Mouse (Mus musculus) embryonic facial prominence, embryonic 14.5 days (tissue): ENCODE results near the gene Pithd1. TPM values are rescaled to one million over a fixed set of nuclear protein-coding genes. Genes with fewer than 3 reads are reported as not detected.
"Not testable (repeated sequence)": the region's sequence is repeated elsewhere in the genome, so short reads cannot be mapped to it uniquely, and the experiment has no call there.

Source experiments
- ATAC-seq: fragments of 200-750 bp; cut with Nextera tagmentation; 2 replicates; pipeline ENCODE4 v1.8.0; 2017; ENCODE audit warnings: low read depth, moderate number of reproducible peaks, moderate TSS enrichment
- DNase-seq: peaks from one replicate; pipeline ENCODE4 v3.0.0-alpha.2; 2015; ENCODE audit warnings: low spot score
- H3K27ac ChIP-seq: fragments of 300-500 bp; sonication (generic); replicated peaks from 2 replicates; pipeline ENCODE4 v1.5.1; 2014; ENCODE audit warnings: low read depth, mild to moderate bottlenecking, low read length, moderate library complexity
- H3K27me3 ChIP-seq: fragments of 300-500 bp; sonication (generic); replicated peaks from 2 replicates; pipeline ENCODE4 v1.6.1; 2014; ENCODE audit warnings: low read length; ENCODE audit not compliant: control insufficient read depth, insufficient read depth
- H3K36me3 ChIP-seq: fragments of 300-500 bp; sonication (generic); 2 replicates; pipeline ENCODE4 v1.6.1; 2014; ENCODE audit warnings: low read length, mixed read lengths; ENCODE audit not compliant: control insufficient read depth, insufficient read depth
- H3K4me1 ChIP-seq: fragments of 300-500 bp; sonication (generic); 2 replicates; pipeline ENCODE4 v1.6.1; 2014; ENCODE audit warnings: antibody characterized with exemption, low read length; ENCODE audit not compliant: control insufficient read depth, insufficient read depth
- H3K4me2 ChIP-seq: fragments of 300-500 bp; sonication (generic); 2 replicates; pipeline ENCODE4 v1.6.1; 2014; ENCODE audit warnings: low read depth, mild to moderate bottlenecking, low read length, moderate library complexity, mixed read lengths
- H3K4me3 ChIP-seq: fragments of 300-500 bp; sonication (generic); 2 replicates; pipeline ENCODE4 v1.5.1; 2014; ENCODE audit warnings: low read depth, mild to moderate bottlenecking, low read length
- H3K9ac ChIP-seq: fragments of 300-500 bp; sonication (generic); 2 replicates; pipeline ENCODE4 v1.6.1; 2014; ENCODE audit warnings: low read depth, mild to moderate bottlenecking, low read length, moderate library complexity, mixed read lengths
- H3K9me3 ChIP-seq: fragments of 300-500 bp; sonication (generic); 2 replicates; pipeline ENCODE4 v1.6.1; 2016; ENCODE audit warnings: low read length; ENCODE audit not compliant: control insufficient read depth
- WGBS: fragments of 180-500 bp; shearing (Covaris S2); extraction: QIAGEN DNeasy Blood & Tissue Kit; methylation state at CpG from one replicate; pipeline ENCODE4 v1.1.7; 2014; 5-methylcytosine and 5-hydroxymethylcytosine counted together
- polyA plus RNA-seq: library from polyadenylated mRNA; unstranded; fragments of >200 nt; fragmentation: Nextera tagmentation; extraction: Ambion mirVana; gene quantifications from 2 replicates; pipeline ENCODE4 v1.2.1, GENCODE M21; 2014

Pithd1 gene
- polyA plus RNA-seq, 1 experiment from 2014 or later, result 48.3 TPM

DNA sequence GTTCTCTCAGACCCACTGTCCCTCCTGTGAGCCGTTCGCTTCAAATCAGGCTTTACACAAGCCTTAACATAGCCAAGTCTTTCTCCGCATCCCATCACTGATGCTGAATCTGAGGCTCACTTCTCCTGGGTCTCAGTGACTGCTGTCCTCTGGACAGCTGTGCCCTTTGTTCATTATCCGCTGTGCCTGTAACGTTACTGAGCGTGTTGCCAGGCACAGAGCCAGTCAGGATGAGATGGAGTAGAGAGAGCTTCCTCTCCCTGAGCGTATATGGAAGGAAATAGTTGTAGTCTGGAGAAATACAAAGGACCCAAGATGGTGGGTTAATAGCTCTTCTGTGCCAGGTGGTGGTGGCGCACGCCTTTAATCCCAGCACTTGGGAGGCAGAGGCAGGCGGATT, 37.6 kb downstream of the Pithd1 start:
- no peak overlapping the region for H3K4me3 ChIP-seq
- no peak overlapping the region for H3K9ac ChIP-seq
- ATAC-seq (no peak), DNase-seq (no peak)
- H3K36me3 ChIP-seq, result peaks cover 19% of the 10 kb centered on the region
- no peak overlapping the region for H3K27ac ChIP-seq
- H3K4me2 ChIP-seq, result no peak overlapping the region
- no peaks in the 10 kb centered on the region for H3K27me3 ChIP-seq
- no peaks in the 10 kb centered on the region for H3K9me3 ChIP-seq
- WGBS, result 87% methylated on average over 10 of the region's 10 CpGs
- H3K4me1 ChIP-seq, result peaks cover 8% of the 10 kb centered on the region; the same call in 1 of the 2 replicates

DNA sequence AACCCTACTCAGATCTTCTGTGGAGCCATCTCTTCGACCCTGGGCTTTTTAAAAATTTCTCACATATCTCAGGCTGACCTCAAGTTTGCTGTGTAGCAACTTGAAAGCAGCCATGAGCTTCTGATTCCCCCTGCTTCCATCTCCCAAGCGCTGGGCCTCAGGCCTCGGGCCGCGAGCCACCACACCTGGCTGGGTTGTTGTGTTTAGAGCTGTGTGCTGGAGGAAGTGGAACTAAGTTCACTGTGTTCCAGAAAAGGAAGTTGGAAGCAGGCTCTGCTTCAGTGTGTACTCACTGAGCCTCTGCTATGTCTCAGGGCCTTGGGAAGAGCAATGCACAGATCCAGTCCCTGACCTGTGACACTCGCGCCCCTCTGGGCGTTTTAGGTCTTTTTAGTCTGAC, 38.9 kb downstream of the Pithd1 start:
- ATAC-seq (no peak), DNase-seq (no peak)
- peaks cover 19% of the 10 kb centered on the region for H3K36me3 ChIP-seq
- WGBS, result 91% methylated on average over 8 of the region's 8 CpGs
- H3K27ac ChIP-seq, result no peak overlapping the region
- no peak overlapping the region for H3K4me2 ChIP-seq
- peak overlapping the region; percentile 19; the same call in 1 of the 2 replicates for H3K9ac ChIP-seq
- peaks cover 11% of the 10 kb centered on the region; the same call in 1 of the 2 replicates for H3K4me1 ChIP-seq
- no peaks in the 10 kb centered on the region for H3K27me3 ChIP-seq
- H3K4me3 ChIP-seq, result no peak overlapping the region
- H3K9me3 ChIP-seq, result no peaks in the 10 kb centered on the region

DNA sequence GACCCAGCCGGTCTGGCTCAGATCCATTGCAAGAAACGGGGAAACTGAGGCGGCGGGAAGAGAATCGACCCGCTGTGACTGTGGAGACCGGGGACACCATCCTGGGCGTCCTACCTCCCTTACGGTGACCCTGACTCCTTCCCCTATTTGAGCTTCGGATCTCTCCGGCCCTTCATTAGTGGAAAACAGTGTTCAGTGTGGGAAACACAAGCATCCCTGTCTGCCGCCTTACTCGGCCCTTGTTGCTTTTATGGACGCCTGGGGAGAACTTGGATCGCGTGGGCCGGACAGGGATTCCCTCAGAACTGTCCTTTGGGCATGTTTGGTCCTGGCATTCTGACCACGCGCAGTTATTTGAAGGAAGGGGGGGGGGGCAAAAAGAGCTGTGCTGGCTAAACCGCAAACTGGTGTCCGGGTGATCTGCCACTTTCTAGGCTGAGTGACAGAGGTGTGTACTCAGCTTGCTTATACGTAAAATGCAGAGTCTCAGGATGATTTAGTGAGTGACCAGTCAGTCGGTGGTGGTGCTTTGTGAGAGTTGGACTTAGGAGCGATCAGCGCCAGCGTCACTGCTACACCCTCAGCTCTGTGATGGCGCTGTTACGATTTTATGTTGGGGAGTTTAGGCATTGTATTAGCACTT, 40.3 kb downstream of the Pithd1 start:
- no peaks in the 10 kb centered on the region for H3K9me3 ChIP-seq
- peak overlapping the region; percentile 66 for H3K27ac ChIP-seq
- 1% methylated on average over 27 of the region's 28 CpGs for WGBS
- H3K4me3 ChIP-seq, result peak overlapping the region; percentile 84
- peak overlapping the region; percentile 78 for H3K9ac ChIP-seq
- H3K4me2 ChIP-seq, result peak overlapping the region; percentile 80
- DNase-seq, result peak; percentile 15
- peaks cover 11% of the 10 kb centered on the region for H3K36me3 ChIP-seq
- H3K4me1 ChIP-seq, result peaks cover 11% of the 10 kb centered on the region; the same call in 1 of the 2 replicates
- no peaks in the 10 kb centered on the region for H3K27me3 ChIP-seq
- peak; percentile 12 for ATAC-seq

DNA sequence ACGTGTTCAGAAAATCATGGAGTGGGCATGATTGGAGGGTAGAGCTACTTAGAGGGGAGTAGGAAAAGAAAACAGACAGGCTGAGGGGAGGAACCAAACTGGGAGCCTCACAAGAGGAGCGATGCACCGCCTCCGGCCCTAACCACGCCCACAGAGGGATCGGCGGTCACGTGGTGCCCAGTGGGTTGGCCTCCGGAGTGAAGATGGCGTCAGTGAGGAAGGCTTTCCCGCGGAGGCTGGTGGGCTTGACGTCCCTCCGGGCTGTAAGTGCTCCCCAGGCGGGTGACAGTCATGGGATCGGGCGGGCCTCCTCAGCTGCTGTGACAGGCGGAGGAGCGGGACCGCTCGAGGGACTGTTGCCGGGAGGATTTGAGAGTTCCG, 40.8 kb downstream of the Pithd1 start, which contains the start of gene Hmgcl:
Gene Hmgcl, plus strand, starts transcription at position 171 of the 381 bp plus-strand sequence.
- peak within 1 kb of the TSS; percentile 66 for H3K27ac ChIP-seq
- peak; percentile 94 for ATAC-seq
- WGBS, result under 1% methylated on average over 15 of the region's 23 CpGs

GRCm38 (mm10) chr4:135945706-135946105, 41.4 kb downstream of the Pithd1 start:
- H3K36me3 ChIP-seq, result peaks cover 6% of the 10 kb centered on the region
- H3K9me3 ChIP-seq, result no peaks in the 10 kb centered on the region
- H3K4me2 ChIP-seq, result peak overlapping the region; percentile 80
- no peak overlapping the region for H3K9ac ChIP-seq
- ATAC-seq, result no peak
- no peaks in the 10 kb centered on the region for H3K27me3 ChIP-seq
- H3K4me1 ChIP-seq, result peaks cover 11% of the 10 kb centered on the region; the same call in 1 of the 2 replicates
- peak overlapping the region; percentile 48 for H3K27ac ChIP-seq
- WGBS, result 77% methylated on average over 10 of the region's 10 CpGs
- H3K4me3 ChIP-seq, result peak overlapping the region; percentile 84
- no peak for DNase-seq

More for the DNA sequence above, 40.8 kb downstream of the Pithd1 start, which contains the start of gene Hmgcl:
- Histone ChIP-seq H3K4me3 (peak within 1 kb of the TSS; percentile 84), H3K4me2 (peak within 1 kb of the TSS; percentile 80), H3K36me3 (peaks cover 6% of the 10 kb centered on the region), H3K4me1 (peaks cover 11% of the 10 kb centered on the region; the same call in 1 of the 2 replicates), H3K27me3 (no peaks in the 10 kb centered on the region), H3K9me3 (no peaks in the 10 kb centered on the region), H3K9ac (peak within 1 kb of the TSS; percentile 78)
- peak; percentile 97 for DNase-seq

DNA sequence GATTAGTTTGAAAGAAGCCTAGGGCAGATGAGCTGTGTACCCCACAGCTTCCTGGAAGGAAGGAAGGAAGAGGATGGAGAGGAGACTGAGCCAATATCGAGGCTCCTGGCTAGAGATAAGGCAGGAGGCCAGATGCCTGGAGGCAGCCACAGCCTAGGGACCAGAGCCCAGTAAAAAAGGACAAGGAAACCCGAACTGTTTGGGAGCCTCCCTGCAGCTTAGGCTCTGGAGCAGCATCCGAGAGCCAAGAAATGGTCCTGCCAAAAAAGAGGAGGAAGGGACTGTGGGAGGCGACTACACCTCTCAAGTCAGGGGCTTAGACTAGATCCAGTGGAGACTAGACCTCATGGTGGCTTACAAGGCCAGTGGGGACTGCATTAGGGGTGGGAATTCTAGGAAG, 43.7 kb downstream of the Pithd1 start:
- no peak overlapping the region for H3K9ac ChIP-seq
- ATAC-seq (no peak), DNase-seq (no peak)
- no peak overlapping the region for H3K4me3 ChIP-seq
- 51% methylated on average over 4 of the region's 4 CpGs for WGBS
- H3K27me3 ChIP-seq, result no peaks in the 10 kb centered on the region
- H3K4me1 ChIP-seq, result peaks cover 11% of the 10 kb centered on the region; the same call in 1 of the 2 replicates
- no peaks in the 10 kb centered on the region for H3K9me3 ChIP-seq
- no peak overlapping the region for H3K4me2 ChIP-seq
- H3K36me3 ChIP-seq, result peaks cover 23% of the 10 kb centered on the region
- H3K27ac ChIP-seq, result no peak overlapping the region

DNA sequence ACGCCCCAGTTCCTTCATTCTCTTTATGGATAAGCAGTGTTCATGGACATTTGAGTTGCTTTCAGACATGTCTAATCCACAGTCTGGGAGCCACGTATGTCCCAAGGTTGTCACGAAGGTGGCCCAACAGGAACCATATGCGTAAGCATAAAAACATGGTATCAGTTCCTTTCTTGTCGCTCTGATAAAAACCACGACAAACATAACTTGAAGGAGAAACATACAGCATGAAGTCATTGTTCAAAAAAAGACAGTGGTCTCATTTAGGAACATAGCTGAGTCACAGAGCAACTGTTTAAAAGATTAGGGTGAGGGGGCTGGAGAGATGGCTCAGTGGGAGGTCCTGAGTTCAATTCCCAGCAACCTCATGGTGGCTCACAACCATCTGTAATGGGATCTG, 44.9 kb downstream of the Pithd1 start:
- H3K27ac ChIP-seq, result no peak overlapping the region
- ATAC-seq (no peak), DNase-seq (no peak)
- peaks cover 34% of the 10 kb centered on the region for H3K36me3 ChIP-seq
- no peak overlapping the region for H3K4me2 ChIP-seq
- H3K9ac ChIP-seq, result no peak overlapping the region
- 86% methylated on average over 6 of the region's 6 CpGs for WGBS
- no peak overlapping the region for H3K4me3 ChIP-seq
- H3K27me3 ChIP-seq, result no peaks in the 10 kb centered on the region
- H3K9me3 ChIP-seq, result no peaks in the 10 kb centered on the region
- H3K4me1 ChIP-seq, result peaks cover 3% of the 10 kb centered on the region; the same call in 1 of the 2 replicates

GRCm38 (mm10) chr4:135941026-135941425, 46.0 kb downstream of the Pithd1 start:
- H3K4me2 ChIP-seq, ATAC-seq, H3K4me1 ChIP-seq, H3K27ac ChIP-seq, DNase-seq, H3K4me3 ChIP-seq, H3K9me3 ChIP-seq, H3K27me3 ChIP-seq, H3K9ac ChIP-seq: not testable (repeated sequence)
- H3K36me3 ChIP-seq, result peaks cover 40% of the 10 kb centered on the region
- 83% methylated on average over 8 of the region's 8 CpGs for WGBS

- Histone ChIP-seq H3K9ac (no peak overlapping the region), H3K4me3 (no peak overlapping the region), H3K4me2 (no peak overlapping the region), H3K36me3 (peaks cover 48% of the 10 kb centered on the region), H3K27ac (no peak overlapping the region), H3K4me1 (0 out of 2 replicates have a peak, but pooled peaks cover 3% of the 10 kb centered on the region), H3K27me3 (no peaks in the 10 kb centered on the region), H3K9me3 (no peaks in the 10 kb centered on the region)
- ATAC-seq (no peak), DNase-seq (no peak)
- 76% methylated on average over 7 of the region's 7 CpGs for WGBS
Measured at GRCm38 (mm10) chr4:135938858-135939257, 48.2 kb downstream of the Pithd1 start.
